Mouse (Mus musculus): ENCODE measurements at regions not wholly inside any gene's neighbourhood (a gene's known extent, or its start where the extent isn't known, plus 50 kb on each side); places are given as distances from the start of the nearest gene placed in this dataset.

DNA sequence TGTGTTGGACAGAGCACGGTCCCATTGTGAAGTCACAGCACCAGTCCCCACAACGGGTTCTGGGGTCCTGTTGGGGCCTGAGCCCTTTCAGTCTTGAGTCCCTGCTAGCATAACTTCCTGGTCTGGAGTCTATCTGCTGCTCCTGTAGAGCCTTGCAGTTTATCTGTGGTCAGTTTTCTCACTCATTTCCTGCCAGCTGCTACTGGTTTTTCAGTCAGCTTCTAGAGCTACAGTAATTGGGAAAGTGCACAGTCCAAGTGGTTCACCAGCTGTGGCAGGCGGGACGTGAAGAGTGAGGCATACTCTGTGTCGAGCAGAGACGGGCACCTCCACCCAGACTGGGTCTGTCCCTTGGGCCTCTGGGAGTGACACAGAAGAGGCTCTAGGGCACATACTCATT, 93.4 kb upstream of the Id2 start:
- peak; percentile 89 for ATAC-seq
- Histone ChIP-seq H3K4me2 (replicated peaks) (no peak overlapping the region), H3K27me3 (replicated peaks) (no peaks in the 10 kb centered on the region), H3K9me3 (no peaks in the 10 kb centered on the region), H3K4me3 (replicated peaks) (no peak overlapping the region), H3K4me1 (replicated peaks) (peaks cover 19% of the 10 kb centered on the region; the same call in 1 of the 2 replicates), H3K9ac (no peak overlapping the region), H3K27ac (peak overlapping the region; percentile 74), H3K36me3 (no peaks in the 10 kb centered on the region)
- 32% methylated on average over 6 of the region's 6 CpGs for WGBS

DNA sequence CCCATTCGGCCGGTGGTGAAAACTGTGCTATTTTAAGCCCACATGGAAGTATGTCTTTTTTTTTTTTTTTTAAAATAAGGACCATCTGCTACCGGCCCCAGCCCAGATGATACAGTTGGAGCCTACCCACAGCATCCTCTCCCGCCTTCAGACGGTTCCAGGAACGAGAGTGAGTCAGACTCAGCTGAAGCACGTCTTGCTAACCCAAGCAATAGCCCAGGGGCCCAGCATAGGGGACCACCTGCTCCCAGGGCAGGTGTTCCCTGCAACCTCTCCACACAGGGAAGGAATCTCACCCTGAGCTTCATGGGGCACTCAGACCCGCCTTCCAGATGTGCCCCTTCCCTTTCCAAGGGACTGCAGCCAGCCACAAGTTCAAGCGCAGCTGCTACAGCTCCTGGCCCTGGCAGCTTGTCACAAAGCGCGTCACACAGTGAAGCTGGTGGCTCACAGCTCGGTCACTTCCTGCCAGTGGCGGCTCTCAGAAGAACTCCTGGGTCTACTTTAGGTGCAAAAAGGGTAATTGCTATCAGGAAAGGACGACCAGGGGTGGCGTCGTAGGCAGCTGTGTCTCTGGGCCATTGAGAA, 92.3 kb upstream of the Id2 start:
- WGBS, result 57% methylated on average over 16 of the region's 16 CpGs
- Histone ChIP-seq H3K4me2 (replicated peaks) (no peak overlapping the region), H3K9ac (no peak overlapping the region), H3K27ac (0 out of 2 replicates have a peak overlapping the region, but pooled peaks have one; percentile 0), H3K9me3 (no peaks in the 10 kb centered on the region), H3K4me1 (replicated peaks) (peaks cover 19% of the 10 kb centered on the region; the same call in 1 of the 2 replicates), H3K36me3 (no peaks in the 10 kb centered on the region), H3K4me3 (replicated peaks) (no peak overlapping the region), H3K27me3 (replicated peaks) (no peaks in the 10 kb centered on the region)
- ATAC-seq, result peak; percentile 58

DNA sequence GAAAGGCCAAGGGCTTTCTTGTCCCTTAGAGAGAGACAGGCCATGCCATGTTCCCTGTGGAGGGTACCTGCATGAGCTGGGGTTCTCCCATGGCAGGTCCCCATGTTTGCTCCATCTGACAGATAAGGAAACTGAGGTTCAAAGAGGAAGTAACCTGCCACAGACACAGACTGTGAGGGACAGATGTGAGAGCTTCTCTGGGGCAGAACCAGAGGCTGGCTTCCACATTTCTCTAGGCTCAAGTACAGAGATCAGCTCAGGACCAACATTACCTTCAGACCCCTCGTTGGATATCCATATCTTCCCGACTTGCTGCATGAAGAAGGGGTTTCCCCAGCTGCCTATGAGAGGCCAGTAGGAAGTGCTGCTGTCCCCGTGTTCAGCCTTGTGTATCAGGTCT, 91.6 kb upstream of the Id2 start:
- Histone ChIP-seq H3K4me2 (replicated peaks) (no peak overlapping the region), H3K27ac (no peak overlapping the region), H3K36me3 (no peaks in the 10 kb centered on the region), H3K9ac (no peak overlapping the region), H3K9me3 (no peaks in the 10 kb centered on the region), H3K4me3 (replicated peaks) (no peak overlapping the region), H3K27me3 (replicated peaks) (no peaks in the 10 kb centered on the region), H3K4me1 (replicated peaks) (peaks cover 19% of the 10 kb centered on the region; the same call in 1 of the 2 replicates)
- no peak for ATAC-seq
- WGBS, result 61% methylated on average over 3 of the region's 3 CpGs

DNA sequence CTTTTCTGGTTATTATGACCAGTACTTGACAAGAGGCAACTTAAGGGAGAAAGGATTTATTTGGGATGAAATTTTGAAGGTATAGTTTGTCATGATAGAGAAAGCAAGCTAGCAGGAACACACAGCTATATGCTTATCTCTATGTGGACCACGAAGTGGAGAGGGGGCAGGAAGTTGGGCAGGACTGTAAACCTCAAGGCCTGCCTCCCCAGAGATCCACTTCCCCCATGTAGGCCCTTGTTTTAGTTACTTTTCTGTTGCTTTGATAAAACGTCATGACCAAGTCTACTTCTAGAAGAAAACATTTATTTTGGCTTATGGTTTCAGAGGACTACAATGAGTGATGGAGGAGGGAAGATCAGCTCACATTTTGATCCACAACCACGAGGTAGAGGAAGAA, 90.3 kb upstream of the Id2 start:
- Histone ChIP-seq H3K27ac (no peak overlapping the region), H3K4me2 (replicated peaks) (no peak overlapping the region), H3K36me3 (no peaks in the 10 kb centered on the region), H3K9me3 (no peaks in the 10 kb centered on the region), H3K4me3 (replicated peaks) (no peak overlapping the region), H3K4me1 (replicated peaks) (peaks cover 19% of the 10 kb centered on the region; the same call in 1 of the 2 replicates), H3K27me3 (replicated peaks) (no peaks in the 10 kb centered on the region), H3K9ac (no peak overlapping the region)
- 74% methylated on average over 3 of the region's 3 CpGs for WGBS
- ATAC-seq, result no peak

DNA sequence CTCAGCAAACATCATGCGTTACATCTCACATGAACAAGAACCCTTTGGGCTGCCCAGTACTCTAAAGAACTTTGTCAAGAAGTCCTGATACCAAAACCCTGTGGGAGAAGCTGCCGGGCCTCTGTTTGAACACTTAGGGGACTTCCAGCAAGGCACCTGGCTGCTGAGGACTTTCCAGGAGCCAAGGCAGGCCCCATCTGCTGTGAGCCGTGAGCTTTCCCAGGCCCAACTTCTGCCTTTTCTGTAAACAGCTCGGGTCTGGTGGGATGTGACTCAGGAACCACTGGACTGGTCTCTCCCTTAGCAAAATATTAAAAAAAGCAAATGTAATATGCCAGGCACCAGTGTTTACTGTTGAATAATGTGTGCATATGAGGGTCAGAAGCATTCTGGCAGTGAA, 85.7 kb upstream of the Id2 start:
- H3K9ac ChIP-seq, result no peak overlapping the region
- H3K36me3 ChIP-seq, result no peaks in the 10 kb centered on the region
- H3K9me3 ChIP-seq, result no peaks in the 10 kb centered on the region
- 0 out of 2 replicates have a peak overlapping the region, but pooled peaks have one; percentile 2 for H3K27ac ChIP-seq
- 53% methylated on average over 4 of the region's 4 CpGs for WGBS
- no peak overlapping the region for H3K4me3 ChIP-seq (replicated peaks)
- no peak overlapping the region for H3K4me2 ChIP-seq (replicated peaks)
- ATAC-seq, result peak; percentile 57; the same call in 1 of the 2 replicates
- H3K27me3 ChIP-seq (replicated peaks), result no peaks in the 10 kb centered on the region
- no peaks in the 10 kb centered on the region for H3K4me1 ChIP-seq (replicated peaks)

DNA sequence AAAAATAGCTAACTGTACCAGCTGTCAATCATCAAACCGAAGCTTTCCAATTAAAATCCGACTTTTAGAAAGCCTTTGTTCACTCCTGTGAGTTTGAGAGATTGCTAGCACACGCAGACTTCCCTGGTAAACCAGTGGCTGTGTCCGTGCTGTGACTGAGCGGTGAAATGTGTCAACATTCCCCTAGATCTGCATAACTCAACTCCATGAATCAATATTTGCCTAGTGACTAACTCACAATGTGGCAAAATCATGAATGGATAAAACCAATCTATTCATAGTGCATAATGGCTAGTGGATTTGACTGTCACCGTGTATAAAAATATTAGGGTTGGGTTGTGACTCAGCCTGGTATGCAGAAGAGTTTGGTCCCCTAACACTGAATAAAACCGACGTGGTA, 84.4 kb upstream of the Id2 start:
- 0 out of 2 replicates have a peak, but pooled peaks have one; percentile 33 for ATAC-seq
- WGBS, result 78% methylated on average over 8 of the region's 8 CpGs
- no peak overlapping the region for H3K4me3 ChIP-seq (replicated peaks)
- no peaks in the 10 kb centered on the region for H3K27me3 ChIP-seq (replicated peaks)
- no peaks in the 10 kb centered on the region for H3K9me3 ChIP-seq
- H3K4me1 ChIP-seq (replicated peaks), result no peaks in the 10 kb centered on the region
- no peaks in the 10 kb centered on the region for H3K36me3 ChIP-seq
- H3K4me2 ChIP-seq (replicated peaks), result no peak overlapping the region
- no peak overlapping the region for H3K27ac ChIP-seq
- no peak overlapping the region for H3K9ac ChIP-seq

DNA sequence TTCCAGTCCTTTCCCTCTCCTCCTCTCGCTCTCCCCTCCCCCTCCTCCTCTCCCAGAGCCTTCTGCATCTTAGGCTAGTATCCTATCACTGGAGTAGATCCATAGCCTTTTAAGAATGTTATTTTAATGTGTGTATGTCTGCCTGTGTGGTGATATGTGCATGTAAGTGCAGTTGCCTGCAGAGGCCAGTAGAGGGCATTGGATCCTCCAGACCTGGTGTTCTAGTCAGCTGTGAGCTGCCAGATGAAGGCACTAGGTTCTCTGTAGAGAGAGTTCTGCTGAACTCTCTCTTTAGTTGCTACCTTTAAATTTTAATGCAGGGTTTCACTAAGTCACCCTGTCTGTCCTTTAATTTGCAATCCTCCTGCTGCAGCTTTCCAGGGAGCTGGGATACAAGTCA, 83.9 kb upstream of the Id2 start:
- Histone ChIP-seq H3K4me1 (replicated peaks) (no peaks in the 10 kb centered on the region), H3K27ac (no peak overlapping the region), H3K36me3 (no peaks in the 10 kb centered on the region), H3K27me3 (replicated peaks) (no peaks in the 10 kb centered on the region), H3K4me2 (replicated peaks) (no peak overlapping the region), H3K9me3 (no peaks in the 10 kb centered on the region), H3K4me3 (replicated peaks) (no peak overlapping the region), H3K9ac (no peak overlapping the region)
- 90% methylated on average over 1 of the region's 1 CpGs for WGBS
- ATAC-seq, result no peak

DNA sequence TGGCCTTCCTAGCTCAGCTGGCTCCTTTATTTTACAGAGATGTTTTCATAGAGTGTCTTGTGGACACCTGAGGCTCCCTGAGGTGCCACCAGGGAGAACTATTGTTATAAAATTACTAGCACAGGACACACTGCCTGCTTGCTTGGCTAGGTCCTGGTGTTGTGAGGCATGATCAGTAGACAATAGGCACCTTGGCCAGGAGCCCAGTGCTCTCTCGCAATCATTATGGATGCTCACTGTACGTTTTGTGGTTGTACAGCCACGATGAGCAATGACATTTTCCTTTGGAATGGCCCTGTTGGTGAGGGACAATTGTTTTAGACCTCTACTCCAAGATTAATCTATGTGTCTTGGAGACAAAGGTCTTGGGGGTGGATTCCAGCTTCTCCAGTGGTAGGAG, 83.3 kb upstream of the Id2 start:
- no peak for ATAC-seq
- Histone ChIP-seq H3K9ac (no peak overlapping the region), H3K9me3 (no peaks in the 10 kb centered on the region), H3K4me1 (replicated peaks) (no peaks in the 10 kb centered on the region), H3K4me2 (replicated peaks) (no peak overlapping the region), H3K4me3 (replicated peaks) (no peak overlapping the region), H3K36me3 (no peaks in the 10 kb centered on the region), H3K27ac (no peak overlapping the region), H3K27me3 (replicated peaks) (no peaks in the 10 kb centered on the region)
- 76% methylated on average over 3 of the region's 3 CpGs for WGBS

DNA sequence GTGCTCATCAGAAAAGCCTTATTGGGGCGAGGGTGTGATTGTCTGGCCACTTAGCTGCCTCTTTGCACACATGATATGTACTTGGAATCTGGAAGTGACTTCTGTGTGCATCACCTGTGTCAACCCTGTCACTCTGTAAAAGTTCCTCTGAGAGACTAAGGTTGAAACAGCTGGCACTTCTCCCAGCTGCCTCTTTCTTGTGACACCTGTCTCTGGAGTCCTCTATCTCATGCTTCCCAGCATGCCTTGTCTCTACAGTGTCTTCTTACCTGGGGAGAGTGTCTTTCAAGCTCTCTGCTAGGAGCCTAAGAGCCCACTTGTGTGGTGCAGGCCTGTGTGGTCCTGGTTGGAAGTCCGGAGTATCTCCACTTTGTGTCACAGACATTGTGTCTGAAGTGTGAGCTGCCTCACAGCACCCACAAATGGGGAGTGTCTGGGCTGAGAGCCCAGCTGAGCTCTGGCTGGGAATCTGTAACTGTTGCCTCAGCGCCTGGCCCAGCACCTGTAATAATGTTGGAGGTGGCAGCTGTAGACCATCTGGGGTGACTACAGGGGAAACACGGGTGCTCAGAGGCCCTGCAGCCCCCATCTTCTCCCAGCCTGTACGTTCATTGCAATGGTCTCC, 81.7 kb upstream of the Id2 start:
- WGBS, result 66% methylated on average over 5 of the region's 5 CpGs
- no peak overlapping the region for H3K4me2 ChIP-seq (replicated peaks)

DNA sequence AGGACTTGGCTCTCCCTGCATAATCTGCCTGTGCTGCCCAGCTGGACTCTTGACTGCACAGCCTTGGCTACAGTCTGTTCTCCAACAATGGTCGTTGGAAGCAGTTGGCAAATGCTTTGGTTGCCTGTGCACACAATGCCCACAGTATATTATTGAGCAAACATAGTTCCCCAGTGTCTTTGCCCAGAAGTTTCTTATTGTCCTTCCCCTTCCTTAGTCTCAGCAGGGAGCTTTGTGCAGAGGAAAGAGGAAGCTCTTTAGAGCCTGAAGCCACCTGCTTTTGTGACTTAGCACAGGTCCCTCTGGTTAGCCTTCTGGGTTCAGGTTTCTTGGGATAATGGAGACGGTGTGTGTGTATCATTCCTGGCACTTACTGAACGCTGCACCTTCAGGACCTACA, 80.9 kb upstream of the Id2 start:
- WGBS, result 72% methylated on average over 3 of the region's 3 CpGs
- Histone ChIP-seq H3K4me2 (replicated peaks) (no peak overlapping the region), H3K27ac (no peak overlapping the region), H3K9me3 (no peaks in the 10 kb centered on the region), H3K4me1 (replicated peaks) (no peaks in the 10 kb centered on the region), H3K4me3 (replicated peaks) (no peak overlapping the region), H3K9ac (no peak overlapping the region), H3K36me3 (no peaks in the 10 kb centered on the region), H3K27me3 (replicated peaks) (no peaks in the 10 kb centered on the region)
- ATAC-seq, result no peak

More for the DNA sequence above, 81.7 kb upstream of the Id2 start:
- H3K4me3 ChIP-seq (replicated peaks), result no peak overlapping the region
- H3K27ac ChIP-seq, result no peak overlapping the region
- no peaks in the 10 kb centered on the region for H3K27me3 ChIP-seq (replicated peaks)
- no peak for ATAC-seq
- no peaks in the 10 kb centered on the region for H3K36me3 ChIP-seq
- no peaks in the 10 kb centered on the region for H3K4me1 ChIP-seq (replicated peaks)
- H3K9me3 ChIP-seq, result no peaks in the 10 kb centered on the region
- no peak overlapping the region for H3K9ac ChIP-seq

DNA sequence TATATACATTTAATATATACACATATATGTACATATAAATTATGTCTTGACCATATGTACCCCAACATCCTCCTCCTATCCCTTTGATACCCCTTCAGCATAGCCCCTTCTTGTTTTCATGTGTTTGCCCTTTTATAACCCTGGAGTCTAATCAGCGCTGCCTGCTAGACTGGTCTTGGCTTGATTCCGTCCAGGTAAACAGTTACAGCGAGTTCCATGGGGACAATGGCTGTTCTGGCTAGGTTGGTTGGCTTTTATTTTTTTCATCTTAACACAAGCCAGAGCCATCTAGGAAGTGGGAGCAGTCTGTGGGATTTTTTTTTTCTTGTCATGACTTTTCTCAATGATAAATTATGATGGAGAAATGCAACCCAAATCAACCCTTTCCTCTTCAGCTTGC, 79.6 kb upstream of the Id2 start:
- no peaks in the 10 kb centered on the region for H3K9me3 ChIP-seq
- 57% methylated on average over 3 of the region's 3 CpGs for WGBS
- no peaks in the 10 kb centered on the region for H3K36me3 ChIP-seq
- H3K9ac ChIP-seq, result no peak overlapping the region
- H3K4me2 ChIP-seq (replicated peaks), result no peak overlapping the region
- H3K27me3 ChIP-seq (replicated peaks), result no peaks in the 10 kb centered on the region
- H3K4me1 ChIP-seq (replicated peaks), result no peaks in the 10 kb centered on the region
- H3K27ac ChIP-seq, result no peak overlapping the region
- ATAC-seq, result no peak
- no peak overlapping the region for H3K4me3 ChIP-seq (replicated peaks)

DNA sequence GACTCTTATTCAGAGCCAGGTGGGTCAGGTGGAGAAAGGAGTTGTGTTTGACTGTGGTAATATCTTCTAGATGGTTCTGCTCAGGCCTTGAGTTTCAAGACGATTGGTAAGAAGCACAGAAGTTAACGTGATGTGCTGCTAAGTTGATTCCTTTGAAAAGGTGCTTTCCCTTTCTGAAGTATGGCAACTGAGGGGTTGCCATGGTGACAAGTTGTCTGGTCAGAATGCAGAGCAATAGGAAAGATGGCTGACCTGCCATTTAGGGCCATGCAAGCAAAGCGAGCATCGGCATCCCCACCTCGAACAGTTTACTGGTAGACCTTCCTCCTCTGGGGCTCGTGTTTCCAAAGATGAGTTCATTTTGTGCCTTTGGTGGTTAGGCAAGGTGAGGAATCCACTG, 76.1 kb upstream of the Id2 start:
- 75% methylated on average over 6 of the region's 6 CpGs for WGBS

DNA sequence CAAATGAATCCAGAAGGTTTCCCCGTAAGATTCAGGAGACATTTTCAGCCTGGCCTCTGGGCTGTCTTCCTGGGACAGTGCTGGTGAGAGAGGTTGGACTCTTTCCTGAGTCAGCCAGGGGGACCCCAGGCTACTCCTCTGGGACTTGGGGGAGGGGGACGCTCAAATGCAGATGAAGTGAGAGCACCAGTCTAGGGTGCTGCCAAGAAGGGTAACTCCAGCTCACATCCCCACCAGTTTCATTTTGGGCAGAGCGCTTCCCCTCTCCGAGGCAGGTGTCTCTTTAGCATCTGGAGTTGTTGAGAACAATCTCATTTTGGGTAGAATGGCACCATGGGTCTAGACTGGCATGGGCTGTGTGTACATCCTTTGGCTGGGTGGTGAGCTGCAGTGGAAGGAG, 75.5 kb upstream of the Id2 start:
- Histone ChIP-seq H3K9ac (no peak overlapping the region), H3K4me2 (replicated peaks) (no peak overlapping the region)
- ATAC-seq, result no peak

More for the DNA sequence above, 76.1 kb upstream of the Id2 start:
- H3K27ac ChIP-seq, result no peak overlapping the region
- no peaks in the 10 kb centered on the region for H3K27me3 ChIP-seq (replicated peaks)
- H3K4me2 ChIP-seq (replicated peaks), result no peak overlapping the region
- peaks cover 3% of the 10 kb centered on the region; the same call in 1 of the 2 replicates for H3K4me1 ChIP-seq (replicated peaks)
- H3K9ac ChIP-seq, result no peak overlapping the region
- ATAC-seq, result no peak
- no peak overlapping the region for H3K4me3 ChIP-seq (replicated peaks)
- H3K9me3 ChIP-seq, result no peaks in the 10 kb centered on the region
- H3K36me3 ChIP-seq, result no peaks in the 10 kb centered on the region

More for the DNA sequence above, 75.5 kb upstream of the Id2 start:
- H3K27ac ChIP-seq, result no peak overlapping the region
- no peaks in the 10 kb centered on the region for H3K36me3 ChIP-seq
- peaks cover 6% of the 10 kb centered on the region; the same call in 1 of the 2 replicates for H3K4me1 ChIP-seq (replicated peaks)
- H3K4me3 ChIP-seq (replicated peaks), result no peak overlapping the region
- 89% methylated on average over 4 of the region's 4 CpGs for WGBS
- H3K9me3 ChIP-seq, result no peaks in the 10 kb centered on the region
- no peaks in the 10 kb centered on the region for H3K27me3 ChIP-seq (replicated peaks)

All from intestine, embryonic 15.5 days (tissue).